Mouse (Mus musculus) cerebellum, adult (tissue): ENCODE measurements around the gene Map3k6.

Experiments used
- ATAC-seq: cut with Nextera tagmentation; 2 replicates; pipeline ENCODE4 v1.9.2; 2017; ENCODE audit warnings: mild to moderate bottlenecking, moderate library complexity, mixed read lengths; ENCODE audit not compliant: insufficient number of reproducible peaks, low FRiP score, low TSS enrichment

Map3k6 gene

GRCm38 (mm10) chr4:133247806-133248449 lies 7.3 kb downstream of the Map3k6 start:
- ATAC-seq = no peak

DNA sequence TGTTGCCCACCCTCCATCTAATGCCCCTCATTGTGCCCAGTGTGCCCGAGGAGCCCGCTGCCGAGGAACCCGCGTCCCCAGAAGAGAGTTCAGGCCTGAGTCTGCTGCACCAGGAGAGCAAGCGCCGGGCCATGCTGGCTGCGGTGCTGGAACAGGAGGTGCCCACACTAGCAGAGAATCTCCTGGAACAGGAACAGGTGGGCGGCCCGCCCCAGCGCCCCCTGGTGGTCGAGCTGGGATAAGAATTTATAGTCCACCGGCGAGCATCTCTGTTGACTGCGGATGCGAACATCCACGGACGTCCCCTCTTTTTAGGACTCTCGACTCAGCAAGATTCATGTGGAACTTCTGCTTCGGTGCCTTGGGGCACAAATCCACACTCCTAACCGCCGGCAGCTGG lies 10.0 kb downstream of the Map3k6 start:
- peak; percentile 45; the same call in 1 of the 2 replicates for ATAC-seq

GRCm38 (mm10) chr4:133251214-133251613 lies 10.6 kb downstream of the Map3k6 start:
- ATAC-seq = no peak; the same call in 1 of the 2 replicates

DNA sequence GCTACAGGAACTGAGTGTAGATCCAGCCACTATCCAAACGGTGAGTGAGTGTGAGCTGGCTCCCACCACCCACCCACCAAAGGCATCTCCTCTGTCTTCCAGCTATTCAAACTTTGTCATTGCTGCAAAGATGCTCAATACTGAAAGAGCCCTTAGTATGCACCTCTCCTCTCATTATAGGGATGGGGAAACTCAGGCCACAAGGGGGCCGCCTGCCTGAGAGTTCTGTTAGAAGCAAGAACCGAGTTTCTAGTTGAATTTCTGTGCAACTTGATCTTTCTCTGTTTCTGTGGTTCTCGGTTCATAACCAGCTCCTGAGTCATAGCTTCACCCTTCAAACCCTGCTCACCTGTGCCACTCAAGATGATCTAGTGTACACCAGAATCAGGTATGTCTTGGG lies 11.5 kb downstream of the Map3k6 start:
- no peak for ATAC-seq

DNA sequence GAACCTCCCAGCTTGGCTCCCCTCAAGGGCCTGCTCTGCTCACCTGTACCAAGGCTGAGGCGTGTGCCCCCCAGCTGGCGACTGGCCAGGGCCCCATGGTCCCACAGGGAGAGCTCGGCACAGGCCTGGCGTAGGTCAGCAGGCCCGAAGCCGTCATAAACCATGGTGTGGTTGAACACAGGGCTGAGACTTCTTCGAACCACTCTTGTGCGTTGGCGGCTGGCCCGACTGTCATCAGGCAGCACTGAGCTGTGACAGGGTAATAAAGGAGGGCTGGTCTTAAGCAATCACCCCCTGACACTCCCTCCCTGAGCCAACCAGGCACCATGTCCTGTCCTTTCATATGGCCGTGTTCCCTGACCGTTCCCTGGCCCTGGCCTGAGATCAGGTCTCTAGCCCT lies 12.8 kb downstream of the Map3k6 start:
- no peak for ATAC-seq

- ATAC-seq = no peak
Observed at GRCm38 (mm10) chr4:133255392-133255791, 14.8 kb downstream of the Map3k6 start.

DNA sequence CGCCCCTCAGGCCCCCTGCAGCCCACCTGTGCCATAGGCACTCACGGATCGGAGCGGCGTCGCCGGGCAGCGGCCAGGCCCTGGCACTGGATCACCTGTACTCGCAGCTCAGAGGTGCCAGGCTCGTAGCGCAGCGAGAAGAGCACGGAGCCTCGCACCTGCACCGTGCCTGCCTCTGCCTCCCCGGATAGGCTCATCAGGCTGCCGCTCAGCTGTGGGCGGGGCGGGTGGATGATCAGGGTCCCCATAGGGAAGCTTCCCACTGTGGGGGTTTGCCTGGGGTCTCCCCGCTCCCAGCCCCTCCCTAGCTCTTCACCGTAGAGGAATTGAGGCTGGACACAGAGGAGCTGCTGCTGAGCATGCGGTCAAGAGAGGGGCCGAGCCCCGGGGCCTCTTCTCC lies 16.2 kb downstream of the Map3k6 start:
- no peak for ATAC-seq

DNA sequence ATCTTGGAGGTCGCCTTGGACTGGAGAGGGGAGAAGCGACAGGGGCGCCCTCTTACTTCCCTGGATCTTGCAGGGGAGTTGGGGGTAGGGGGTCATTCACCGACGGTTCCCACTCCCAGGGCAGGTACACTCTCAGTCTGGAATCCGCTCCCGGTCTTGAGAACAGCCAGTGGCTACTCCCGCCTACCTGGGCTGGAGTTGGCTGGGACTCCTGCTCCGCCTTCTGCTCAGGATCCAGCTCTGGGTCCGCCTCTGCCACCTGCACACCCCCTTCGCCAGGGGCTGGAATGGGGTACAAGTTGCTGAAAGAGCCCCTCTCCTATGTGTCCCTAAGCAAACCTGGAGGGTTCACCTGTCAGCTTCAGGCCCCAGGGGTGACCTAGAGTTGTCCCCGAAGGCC lies 16.6 kb downstream of the Map3k6 start:
- no peak for ATAC-seq

GRCm38 (mm10) chr4:133257798-133258408 lies 17.3 kb downstream of the Map3k6 start:
- ATAC-seq = no peak

- ATAC-seq = no peak
Observed at GRCm38 (mm10) chr4:133261641-133262374, 21.2 kb downstream of the Map3k6 start.

GRCm38 (mm10) chr4:133262375-133262765 lies 21.8 kb downstream of the Map3k6 start:
- ATAC-seq = no peak

- no peak for ATAC-seq
Observed at GRCm38 (mm10) chr4:133262882-133263281, 22.3 kb downstream of the Map3k6 start, which contains the start of gene Sytl1. TSS of gene Sytl1 (minus strand) at chr4:133263113.

- ATAC-seq = no peak
Observed at GRCm38 (mm10) chr4:133263756-133264155, 23.1 kb downstream of the Map3k6 start.

- no peak for ATAC-seq
Observed at GRCm38 (mm10) chr4:133264559-133264958, 23.9 kb downstream of the Map3k6 start.

GRCm38 (mm10) chr4:133265297-133265696 lies 24.7 kb downstream of the Map3k6 start:
- no peak for ATAC-seq

DNA sequence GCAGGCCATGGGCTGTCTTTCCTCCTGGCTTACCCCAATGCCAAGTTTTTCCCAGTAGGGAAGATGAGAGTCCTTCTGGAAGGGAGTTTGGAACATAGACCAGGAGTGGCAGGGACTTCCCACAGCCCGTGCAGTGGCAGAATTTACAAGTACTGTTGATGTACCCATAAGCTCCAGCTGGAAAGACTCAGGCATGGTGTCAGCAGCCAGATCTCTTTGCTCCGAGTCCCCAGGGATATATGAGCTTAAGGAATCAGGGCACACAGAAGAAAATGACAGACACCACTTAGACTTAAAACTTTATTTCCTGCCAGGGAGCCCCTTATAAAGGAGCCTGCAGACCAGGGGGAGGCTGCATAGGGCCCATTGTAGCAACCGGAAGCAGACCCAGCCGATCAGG lies 25.1 kb downstream of the Map3k6 start:
- ATAC-seq = no peak

DNA sequence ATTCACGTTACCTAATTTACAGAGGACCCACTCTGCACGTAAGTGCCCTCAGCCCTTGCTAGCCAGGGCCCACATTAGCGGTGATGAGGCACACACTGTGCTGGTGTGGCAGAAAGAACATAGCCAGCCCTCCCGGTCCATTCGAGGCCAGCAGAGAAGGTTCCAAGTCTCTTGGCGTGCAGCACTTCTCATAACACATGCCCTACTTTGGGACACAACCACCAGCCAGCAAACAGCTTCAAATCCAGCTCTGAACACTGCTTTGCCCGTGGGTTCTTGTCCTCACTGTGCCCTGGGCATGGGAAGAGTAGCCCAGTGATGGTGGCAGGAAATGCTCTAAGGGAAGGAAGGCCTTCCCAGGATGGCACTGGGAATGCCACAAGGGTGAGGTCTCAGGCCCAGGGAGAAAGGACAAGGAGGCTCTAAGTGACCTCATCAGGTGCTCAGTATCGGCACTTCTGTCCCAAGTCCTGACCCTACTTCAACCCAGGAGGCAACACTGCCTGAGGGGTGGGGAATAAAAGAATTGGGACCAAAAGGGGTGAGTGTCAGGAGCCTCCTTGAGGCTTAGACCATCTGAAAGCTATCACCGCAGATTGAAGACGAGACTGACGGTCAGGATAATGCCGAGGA lies 25.7 kb downstream of the Map3k6 start:
- no peak for ATAC-seq

- ATAC-seq = no peak
Observed at GRCm38 (mm10) chr4:133268931-133269330, 28.3 kb downstream of the Map3k6 start.

DNA sequence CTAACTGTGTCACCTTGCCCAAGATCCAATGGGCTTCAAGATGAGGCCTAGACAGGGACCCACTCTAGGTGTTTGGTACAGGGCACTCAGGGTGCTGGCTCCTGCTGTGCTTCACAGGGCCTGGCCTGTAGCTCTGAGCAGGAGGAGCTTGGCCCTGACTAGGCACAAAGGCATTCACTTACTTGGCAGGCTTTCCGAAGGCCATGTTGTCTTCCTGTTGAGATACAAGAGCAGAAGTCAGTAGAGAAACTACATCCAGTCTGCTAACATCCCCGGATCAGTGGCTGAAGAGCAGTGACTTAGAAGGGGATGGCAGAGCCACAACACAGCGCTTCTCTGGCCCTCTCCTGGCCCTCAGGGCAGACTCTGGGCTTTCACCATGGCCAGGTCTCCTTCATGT lies 29.0 kb downstream of the Map3k6 start:
- ATAC-seq = no peak

DNA sequence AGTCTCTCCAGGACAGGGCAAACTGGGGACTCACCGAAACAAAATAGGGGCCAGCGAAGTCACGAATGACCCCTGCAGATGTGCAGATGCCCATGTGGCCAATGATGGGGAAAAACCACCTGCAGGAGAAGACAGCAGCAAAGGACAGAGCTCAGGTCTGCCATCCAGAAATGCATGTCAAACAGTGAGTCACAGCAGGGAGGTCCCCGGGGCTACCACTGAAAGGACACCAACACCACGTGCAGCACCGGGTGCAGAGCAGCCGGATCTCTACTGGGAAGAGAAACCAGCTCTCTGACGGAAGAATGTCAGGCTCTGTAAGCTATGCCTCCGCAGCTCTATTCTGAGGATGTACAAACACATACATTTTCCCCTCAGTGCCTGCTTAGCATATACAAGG lies 30.3 kb downstream of the Map3k6 start:
- ATAC-seq = no peak
